Mouse (Mus musculus): ENCODE results near the gene Fam166b. TPM values are rescaled to one million over a fixed set of nuclear protein-coding genes. Genes with fewer than 3 reads are reported as not detected.

The Fam166b gene
- polyA plus RNA-seq, 1 experiment from 2014 or later: 0.27 TPM

DNA sequence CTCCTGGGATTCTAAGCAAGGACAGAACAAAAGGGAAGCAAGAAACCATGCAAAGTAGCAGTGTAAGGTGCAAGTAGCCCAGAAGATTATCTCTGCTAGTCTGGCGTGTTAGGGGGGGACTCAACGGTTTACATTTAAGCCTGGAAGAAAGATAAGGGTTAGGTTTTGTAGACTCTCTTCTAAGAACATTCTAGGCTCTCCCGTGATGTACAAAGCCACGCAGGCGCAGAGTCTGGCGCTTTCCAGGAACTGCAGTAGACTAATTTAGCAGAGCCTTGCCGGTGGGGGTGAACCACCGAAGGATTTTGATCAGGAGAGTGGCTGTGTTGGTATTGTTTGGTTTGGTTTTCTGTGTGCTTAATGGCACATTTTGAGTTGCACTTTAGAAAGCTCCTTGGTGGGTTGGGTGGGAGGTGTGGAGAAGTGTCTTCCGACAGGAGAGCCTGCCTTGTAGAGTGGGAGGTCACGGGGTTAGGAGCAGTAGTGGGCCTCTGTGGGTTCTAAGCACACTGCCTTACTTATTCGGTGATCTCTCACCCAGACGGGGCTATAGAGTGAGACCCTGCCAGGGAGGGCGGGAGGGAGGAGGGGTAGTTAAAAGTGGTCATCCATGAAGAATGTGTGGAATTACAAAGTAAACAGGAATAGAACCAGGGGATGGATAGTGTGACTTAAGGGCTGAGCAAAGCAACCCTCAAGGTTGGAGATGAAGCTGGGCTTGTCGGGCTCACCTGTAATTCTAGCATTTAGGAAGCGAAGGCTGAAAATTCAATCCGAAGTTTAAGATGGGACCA, 11.5 kb downstream of the Fam166b start:
- no peak overlapping the region for H3K9ac ChIP-seq
- H3K36me3 ChIP-seq: peaks cover 47% of the 10 kb centered on the region
- H3K4me2 ChIP-seq: no peak overlapping the region
- H3K4me3 ChIP-seq (replicated peaks): no peak overlapping the region
- H3K9me3 ChIP-seq (replicated peaks): no peaks in the 10 kb centered on the region
- H3K27me3 ChIP-seq: no peaks in the 10 kb centered on the region
- 44% methylated on average over 16 of the region's 16 CpGs for WGBS
- H3K27ac ChIP-seq: peak overlapping the region; percentile 82
- H3K4me1 ChIP-seq: peaks cover 38% of the 10 kb centered on the region
- peak; percentile 84 for ATAC-seq (replicated peaks; ENCODE audit: low FRiP score)

DNA sequence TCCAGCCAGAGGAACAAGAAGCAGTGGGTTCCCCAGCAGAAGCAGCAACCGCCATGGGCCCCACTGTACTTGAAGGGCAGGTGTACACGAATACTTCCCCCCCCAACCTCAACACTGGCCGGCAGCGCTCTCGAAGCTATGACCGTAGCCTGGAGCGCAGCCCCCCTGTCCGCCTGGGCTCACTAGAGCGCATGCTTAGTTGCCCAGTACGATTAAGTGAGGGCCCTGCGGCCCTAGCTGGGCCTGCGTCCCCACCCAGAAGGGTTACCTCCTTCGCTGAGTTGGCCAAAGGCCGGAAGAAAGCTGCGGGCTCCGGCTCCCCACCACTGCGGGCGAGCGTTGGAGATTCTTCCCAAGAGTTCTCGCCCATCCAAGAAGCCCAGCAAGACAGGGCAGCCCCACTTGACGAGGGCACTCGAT, 12.9 kb downstream of the Fam166b start:
- Histone ChIP-seq H3K27ac (no peak overlapping the region), H3K4me2 (no peak overlapping the region), H3K4me1 (peaks cover 38% of the 10 kb centered on the region), H3K27me3 (no peaks in the 10 kb centered on the region), H3K4me3 (replicated peaks) (no peak overlapping the region), H3K9me3 (replicated peaks) (no peaks in the 10 kb centered on the region), H3K9ac (no peak overlapping the region), H3K36me3 (peaks cover 34% of the 10 kb centered on the region)
- 97% methylated on average over 22 of the region's 22 CpGs for WGBS
- ATAC-seq (replicated peaks; ENCODE audit: low FRiP score): no peak

DNA sequence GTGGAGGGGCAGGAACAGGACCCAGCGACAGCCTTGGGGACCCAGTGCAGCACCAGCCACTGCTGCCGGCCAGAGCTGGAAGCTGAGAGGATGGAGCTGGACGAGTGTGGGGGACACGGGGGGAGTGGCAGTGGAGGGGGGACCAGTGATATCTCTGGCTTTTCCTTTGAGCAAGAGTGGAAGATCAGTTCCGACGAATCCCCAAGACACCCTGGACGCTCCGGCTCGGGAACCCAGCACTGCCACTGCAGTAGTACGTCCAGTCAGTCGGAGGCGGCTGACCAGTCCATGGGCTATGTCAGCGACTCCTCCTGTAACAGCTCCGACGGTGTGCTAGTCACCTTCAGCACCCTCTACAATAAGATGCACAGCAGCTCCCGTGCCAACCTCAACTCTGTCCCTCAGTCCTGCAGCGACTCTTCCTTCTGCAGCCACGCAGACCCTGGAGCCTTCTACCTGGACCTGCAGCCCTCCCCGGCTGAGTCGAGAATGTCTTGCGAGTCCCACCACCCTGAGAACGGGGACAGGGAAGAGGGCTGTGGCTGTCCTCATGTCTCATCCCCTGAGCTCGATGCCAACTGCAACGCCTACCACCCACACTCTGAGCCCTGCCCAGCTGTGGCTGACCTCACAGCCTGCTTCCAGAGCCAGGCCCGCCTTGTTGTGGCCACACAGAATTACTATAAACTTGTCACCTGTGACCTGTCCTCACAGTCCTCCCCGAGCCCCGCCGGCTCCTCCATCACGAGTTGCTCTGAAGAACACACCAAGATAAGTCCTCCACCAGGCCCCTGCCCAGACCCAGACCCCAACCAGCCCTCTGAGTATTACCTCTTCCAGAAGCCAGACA, 13.5 kb downstream of the Fam166b start:
- Histone ChIP-seq H3K27ac (no peak overlapping the region), H3K27me3 (no peaks in the 10 kb centered on the region), H3K4me1 (peaks cover 38% of the 10 kb centered on the region), H3K4me3 (replicated peaks) (no peak overlapping the region), H3K4me2 (no peak overlapping the region), H3K9ac (no peak overlapping the region), H3K36me3 (peaks cover 33% of the 10 kb centered on the region), H3K9me3 (replicated peaks) (no peaks in the 10 kb centered on the region)
- 91% methylated on average over 29 of the region's 29 CpGs for WGBS
- ATAC-seq (replicated peaks; ENCODE audit: low FRiP score): no peak

DNA sequence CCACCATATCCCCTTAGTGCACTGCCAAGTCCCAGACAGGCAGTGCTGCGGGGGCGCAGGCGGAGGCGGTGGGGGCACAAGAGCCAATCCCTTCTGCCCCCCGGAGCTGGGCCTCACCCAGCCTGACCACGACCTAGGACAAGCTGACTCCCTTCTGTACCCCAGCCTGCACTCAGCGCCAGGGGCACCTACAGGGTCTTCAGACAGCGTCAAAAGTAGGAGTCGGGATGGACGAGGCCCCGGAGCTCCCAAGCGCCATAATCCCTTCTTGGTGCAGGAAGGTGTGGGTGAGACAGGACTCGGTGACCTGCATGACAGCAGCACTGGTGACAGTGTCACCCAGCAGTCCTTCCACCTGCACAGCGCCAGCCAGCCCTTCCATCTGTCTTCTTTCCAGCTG, 14.2 kb downstream of the Fam166b start:
- no peaks in the 10 kb centered on the region for H3K9me3 ChIP-seq (replicated peaks)
- ATAC-seq (replicated peaks; ENCODE audit: low FRiP score): no peak

DNA sequence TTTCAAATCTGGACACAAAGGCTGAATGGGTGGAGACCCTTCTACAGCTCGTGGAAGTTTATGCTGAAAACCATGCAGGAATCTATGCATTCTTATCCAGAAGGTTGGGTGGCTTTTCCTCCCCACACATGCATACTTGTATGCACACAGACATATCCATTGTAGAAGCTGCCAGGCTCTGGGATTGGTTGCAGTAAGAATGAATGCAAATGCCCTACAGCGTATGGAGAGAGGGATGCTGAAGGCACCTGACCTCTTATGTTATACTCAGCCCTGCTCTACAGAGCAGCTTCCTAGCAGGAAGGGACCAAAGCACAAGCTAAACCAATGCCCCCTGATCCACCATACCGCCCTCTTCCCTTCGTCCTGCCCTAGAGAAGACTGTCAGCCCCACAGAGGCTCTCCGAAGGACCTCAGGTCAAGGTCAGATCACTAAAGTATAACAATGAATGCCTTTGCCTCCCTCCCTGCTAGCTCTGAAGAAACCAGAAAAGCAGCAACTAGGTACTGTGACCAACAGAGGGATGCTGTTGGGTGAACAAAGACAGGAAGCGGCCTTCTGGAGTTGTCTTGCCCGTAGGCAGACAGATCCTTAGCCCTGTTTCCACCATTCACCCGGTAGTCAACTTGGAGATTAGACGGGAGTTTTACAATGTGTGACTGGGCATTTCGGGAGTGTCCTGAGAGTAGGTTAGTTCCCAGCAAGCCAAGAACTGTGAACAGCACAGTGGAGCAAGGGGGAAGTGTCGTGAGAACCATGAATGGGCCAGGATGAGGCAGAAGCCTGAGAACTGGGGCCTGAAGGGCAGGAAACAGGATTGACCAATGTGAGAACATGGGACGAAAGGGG, 21.6 kb downstream of the Fam166b start:
- 62% methylated on average over 12 of the region's 12 CpGs for WGBS
- Histone ChIP-seq H3K9me3 (replicated peaks) (no peaks in the 10 kb centered on the region), H3K36me3 (no peaks in the 10 kb centered on the region), H3K4me1 (peaks cover 33% of the 10 kb centered on the region), H3K9ac (peak overlapping the region; percentile 63), H3K4me3 (replicated peaks) (peak overlapping the region; percentile 54), H3K4me2 (peak overlapping the region; percentile 80), H3K27ac (peak overlapping the region; percentile 92), H3K27me3 (no peaks in the 10 kb centered on the region)
- ATAC-seq (replicated peaks; ENCODE audit: low FRiP score): no peak

More for the DNA sequence above, 14.2 kb downstream of the Fam166b start:
- 86% methylated on average over 14 of the region's 14 CpGs for WGBS
- Histone ChIP-seq H3K4me3 (replicated peaks) (no peak overlapping the region), H3K4me2 (no peak overlapping the region), H3K27me3 (no peaks in the 10 kb centered on the region), H3K4me1 (peaks cover 33% of the 10 kb centered on the region), H3K27ac (no peak overlapping the region), H3K36me3 (peaks cover 33% of the 10 kb centered on the region), H3K9ac (no peak overlapping the region)

DNA sequence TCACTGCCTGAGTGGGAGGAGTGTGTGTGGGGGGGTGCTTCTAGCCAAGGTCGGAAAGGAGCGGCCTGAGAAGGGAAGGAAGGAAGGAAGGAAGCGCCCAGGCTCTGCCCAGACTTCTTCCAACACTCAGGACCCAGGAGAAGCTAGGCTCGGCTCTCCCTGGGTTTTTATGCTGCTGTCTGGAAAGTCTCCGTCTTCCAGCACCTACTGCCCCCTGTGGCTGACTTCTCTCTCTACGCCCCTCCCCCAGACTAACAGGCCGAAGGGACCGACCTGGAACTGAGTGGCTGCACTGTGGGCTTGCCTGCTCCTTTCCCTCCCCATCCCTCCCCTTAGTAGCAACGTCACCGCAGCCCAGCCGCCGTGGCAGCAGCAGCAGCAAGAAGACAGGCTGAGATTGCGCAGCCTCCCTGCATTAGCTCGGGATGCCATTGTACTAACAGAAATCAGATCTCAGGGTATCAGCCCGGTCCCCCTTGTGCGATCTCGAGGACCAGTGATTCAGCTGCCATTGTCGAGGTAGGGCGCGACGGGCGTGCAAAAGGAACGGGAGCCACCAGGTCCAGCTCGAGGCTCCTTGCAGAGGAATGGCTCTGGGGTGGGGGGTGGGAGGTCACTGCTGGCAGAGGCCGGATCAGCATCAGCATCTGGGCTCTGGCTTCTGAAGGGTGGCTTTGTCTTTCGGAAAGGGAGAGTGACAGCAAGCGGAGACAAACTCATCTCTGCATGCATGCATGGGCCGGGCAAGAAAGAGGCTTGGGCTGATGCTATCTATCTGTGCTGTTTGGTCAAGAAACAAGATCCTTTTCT, 22.6 kb downstream of the Fam166b start:
- peaks cover 42% of the 10 kb centered on the region for H3K4me1 ChIP-seq
- H3K9me3 ChIP-seq (replicated peaks): no peaks in the 10 kb centered on the region
- peak overlapping the region; percentile 92 for H3K27ac ChIP-seq
- WGBS: 2% methylated on average over 28 of the region's 28 CpGs
- H3K4me2 ChIP-seq: peak overlapping the region; percentile 80
- peak overlapping the region; percentile 54 for H3K4me3 ChIP-seq (replicated peaks)
- H3K36me3 ChIP-seq: no peaks in the 10 kb centered on the region
- peak overlapping the region; percentile 63 for H3K9ac ChIP-seq
- H3K27me3 ChIP-seq: no peaks in the 10 kb centered on the region
- peak; percentile 96 for ATAC-seq (replicated peaks; ENCODE audit: low FRiP score)

DNA sequence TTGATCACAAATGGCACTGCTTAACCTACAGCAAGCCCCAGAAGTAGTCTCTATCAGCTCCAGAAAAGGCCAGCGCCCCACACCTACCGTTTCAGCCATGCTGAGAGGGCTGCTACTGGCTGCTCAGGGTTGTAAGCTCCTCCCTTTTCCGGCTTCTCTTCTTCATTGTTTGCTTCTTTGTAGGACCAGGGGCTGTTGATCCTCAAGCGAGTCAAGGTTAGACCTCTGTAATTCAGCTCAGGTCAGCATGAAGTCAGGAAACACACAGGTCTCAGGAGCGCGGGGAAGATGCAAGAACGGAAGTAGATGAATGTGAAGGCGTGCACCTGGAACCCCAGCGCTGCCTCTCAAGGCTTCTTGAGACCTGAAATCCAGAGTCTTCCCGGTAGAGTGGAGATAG, 24.2 kb downstream of the Fam166b start:
- no peak for ATAC-seq (replicated peaks; ENCODE audit: low FRiP score)
- Histone ChIP-seq H3K9ac (no peak overlapping the region), H3K36me3 (no peaks in the 10 kb centered on the region), H3K9me3 (replicated peaks) (no peaks in the 10 kb centered on the region), H3K4me1 (peaks cover 59% of the 10 kb centered on the region), H3K27me3 (no peaks in the 10 kb centered on the region), H3K4me2 (no peak overlapping the region), H3K27ac (0 out of 2 replicates have a peak overlapping the region, but pooled peaks have one; percentile 92), H3K4me3 (replicated peaks) (no peak overlapping the region)
- WGBS: 90% methylated on average over 10 of the region's 10 CpGs

DNA sequence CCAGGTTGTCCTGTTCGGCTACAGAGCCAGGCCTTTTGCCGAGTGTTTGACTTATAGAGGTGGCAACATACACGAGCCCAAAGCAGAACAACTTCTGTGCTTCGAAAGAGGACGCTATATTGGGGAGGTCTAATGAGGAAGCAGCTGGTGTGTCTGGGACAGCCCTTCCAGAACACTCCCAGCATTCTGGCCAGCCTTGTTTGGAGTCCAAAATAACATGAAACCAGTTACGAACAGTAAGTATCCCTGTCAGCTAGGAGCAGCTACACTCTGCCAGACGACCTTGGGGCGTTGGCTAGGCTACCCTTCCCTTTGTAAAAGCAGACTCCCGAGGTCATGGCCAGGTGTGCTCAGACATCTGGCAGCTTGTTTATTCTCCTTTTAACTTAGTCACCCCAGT, 26.7 kb downstream of the Fam166b start:
- Histone ChIP-seq H3K9me3 (replicated peaks) (no peaks in the 10 kb centered on the region), H3K9ac (no peak overlapping the region), H3K36me3 (no peaks in the 10 kb centered on the region), H3K27ac (0 out of 2 replicates have a peak overlapping the region, but pooled peaks have one; percentile 16), H3K4me3 (replicated peaks) (no peak overlapping the region), H3K27me3 (no peaks in the 10 kb centered on the region), H3K4me2 (no peak overlapping the region), H3K4me1 (peaks cover 70% of the 10 kb centered on the region)
- 62% methylated on average over 9 of the region's 9 CpGs for WGBS
- ATAC-seq (replicated peaks; ENCODE audit: low FRiP score): no peak

DNA sequence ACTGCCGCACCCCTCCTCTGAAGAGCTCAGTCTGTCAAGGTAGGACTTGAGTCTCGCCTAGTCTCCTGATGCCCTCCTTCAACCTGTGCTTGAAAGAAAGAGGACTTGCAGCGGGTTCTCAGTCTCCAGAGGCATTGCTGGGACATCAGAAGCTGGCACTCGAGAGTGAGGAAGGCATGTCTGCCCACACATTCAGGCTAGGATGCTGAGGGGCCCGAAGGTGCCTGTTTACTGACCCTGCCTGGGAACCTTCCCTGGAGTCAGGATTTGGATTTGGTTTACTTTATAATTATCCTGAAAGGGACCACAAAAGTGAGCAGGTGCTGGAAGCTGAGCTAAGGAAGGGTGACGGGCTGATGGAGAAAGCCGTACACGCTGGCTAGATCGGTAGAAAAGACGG, 27.4 kb downstream of the Fam166b start:
- no peak for ATAC-seq (replicated peaks; ENCODE audit: low FRiP score)
- no peaks in the 10 kb centered on the region for H3K36me3 ChIP-seq
- peak overlapping the region; percentile 19 for H3K27ac ChIP-seq
- no peaks in the 10 kb centered on the region for H3K9me3 ChIP-seq (replicated peaks)
- 79% methylated on average over 10 of the region's 10 CpGs for WGBS
- peak overlapping the region; percentile 7; the same call in 1 of the 2 replicates for H3K4me2 ChIP-seq
- peak overlapping the region; percentile 15; the same call in 1 of the 2 replicates for H3K9ac ChIP-seq
- peaks cover 63% of the 10 kb centered on the region for H3K4me1 ChIP-seq
- no peaks in the 10 kb centered on the region for H3K27me3 ChIP-seq
- no peak overlapping the region for H3K4me3 ChIP-seq (replicated peaks)

DNA sequence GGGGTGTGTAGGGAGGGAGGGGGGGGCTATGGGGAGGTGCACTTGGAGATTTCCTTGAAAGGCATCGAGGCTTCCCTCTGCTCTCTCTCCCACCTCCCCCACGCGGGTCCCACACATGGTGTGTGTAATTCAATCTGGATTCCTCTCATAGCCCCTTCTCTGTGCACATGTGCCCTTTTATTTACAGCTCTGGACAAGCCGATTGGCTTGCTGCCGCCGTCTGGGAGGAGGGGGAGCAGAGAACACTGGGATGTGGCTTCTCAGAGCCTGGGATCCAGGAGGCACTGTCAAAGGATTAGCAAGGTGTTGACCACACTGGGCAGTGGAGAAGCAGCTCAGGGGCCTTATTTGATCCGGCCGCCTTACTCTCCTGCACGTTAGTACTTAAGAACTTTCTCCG, 28.0 kb downstream of the Fam166b start:
- Histone ChIP-seq H3K9me3 (replicated peaks) (no peaks in the 10 kb centered on the region), H3K4me3 (replicated peaks) (no peak overlapping the region), H3K36me3 (no peaks in the 10 kb centered on the region), H3K27me3 (no peaks in the 10 kb centered on the region), H3K4me2 (peak overlapping the region; percentile 7; the same call in 1 of the 2 replicates), H3K4me1 (peaks cover 60% of the 10 kb centered on the region), H3K27ac (peak overlapping the region; percentile 69), H3K9ac (peak overlapping the region; percentile 15; the same call in 1 of the 2 replicates)
- ATAC-seq (replicated peaks; ENCODE audit: low FRiP score): peak; percentile 90
- WGBS: 21% methylated on average over 10 of the region's 10 CpGs

Data from kidney, embryonic 15.5 days (tissue).